Mouse (Mus musculus): ENCODE measurements around the gene Naa80.

The Naa80 gene

GRCm38 (mm10) chr9:107578587-107578986 lies at the start of gene Naa80:
TSS of gene Naa80 (plus strand) at chr9:107578887.
- no peak for DNase-seq

GRCm38 (mm10) chr9:107533791-107534407 lies 44.8 kb upstream of the Naa80 start, which contains the start of gene Tmem115:
TSS of gene Tmem115 (plus strand) at chr9:107533945.
- DNase-seq = peak; percentile 97

GRCm38 (mm10) chr9:107534408-107535202 lies 44.1 kb upstream of the Naa80 start:
- DNase-seq = no peak

- DNase-seq = no peak
Observed at GRCm38 (mm10) chr9:107538231-107538630, 40.5 kb upstream of the Naa80 start.

GRCm38 (mm10) chr9:107538711-107539110 lies 40.0 kb upstream of the Naa80 start:
- DNase-seq = no peak

- DNase-seq = no peak
Observed at GRCm38 (mm10) chr9:107539940-107540339, 38.7 kb upstream of the Naa80 start.

- no peak for DNase-seq
Observed at GRCm38 (mm10) chr9:107540420-107540819, 38.3 kb upstream of the Naa80 start.

GRCm38 (mm10) chr9:107541005-107541404 lies 37.7 kb upstream of the Naa80 start:
- no peak for DNase-seq

GRCm38 (mm10) chr9:107541474-107542351 lies 37.0 kb upstream of the Naa80 start, which contains the start of the genes Cyb561d2 and Nprl2:
TSS of gene Cyb561d2 (minus strand) at chr9:107542193.
TSS of gene Nprl2 (plus strand) at chr9:107542226.
- DNase-seq = peak; percentile 96

- DNase-seq = no peak
Observed at GRCm38 (mm10) chr9:107542352-107542686, 36.4 kb upstream of the Naa80 start.

GRCm38 (mm10) chr9:107542721-107543120 lies 36.0 kb upstream of the Naa80 start:
- DNase-seq = no peak

- no peak for DNase-seq
Observed at GRCm38 (mm10) chr9:107543299-107543698, 35.4 kb upstream of the Naa80 start.

- DNase-seq = no peak
Observed at GRCm38 (mm10) chr9:107544196-107544700, 34.4 kb upstream of the Naa80 start.

- no peak for DNase-seq
Observed at GRCm38 (mm10) chr9:107544729-107545128, 34.0 kb upstream of the Naa80 start.

- no peak for DNase-seq
Observed at GRCm38 (mm10) chr9:107545199-107545598, 33.5 kb upstream of the Naa80 start.

GRCm38 (mm10) chr9:107545602-107546001 lies 33.1 kb upstream of the Naa80 start:
- DNase-seq = peak; percentile 83

GRCm38 (mm10) chr9:107547026-107547425 lies 31.7 kb upstream of the Naa80 start, which contains the start of gene Zmynd10:
TSS of gene Zmynd10 (plus strand) at chr9:107547298.
- peak; percentile 96 for DNase-seq

GRCm38 (mm10) chr9:107547957-107548356 lies 30.7 kb upstream of the Naa80 start:
- DNase-seq = no peak

GRCm38 (mm10) chr9:107548820-107549219 lies 29.9 kb upstream of the Naa80 start:
- no peak for DNase-seq

- no peak for DNase-seq
Observed at GRCm38 (mm10) chr9:107549297-107550074, 29.2 kb upstream of the Naa80 start.

GRCm38 (mm10) chr9:107550491-107551116 lies 28.1 kb upstream of the Naa80 start:
- peak; percentile 84 for DNase-seq

Measured in kidney, postnatal 14 days (tissue).